Mouse (Mus musculus) liver, embryonic 14.5 days (tissue): ENCODE measurements around the gene Col4a3. TPM values are rescaled to one million over a fixed set of nuclear protein-coding genes. Genes with fewer than 3 reads are reported as not detected.

Experiments
- ATAC-seq: fragments of 200-750 bp; cut with Nextera tagmentation; 2 replicates; pipeline ENCODE4 v1.8.0; 2017; ENCODE audit warnings: moderate number of reproducible peaks, mild to moderate bottlenecking, moderate library complexity; ENCODE audit not compliant: insufficient read depth
- DNase-seq, 3 experiments: peaks; one replicate each; pipeline ENCODE4 v3.0.0-alpha.2; 2012 to 2013; ENCODE audit warnings: low read depth in 3 of 3, low spot score in 3 of 3
- H3K27ac ChIP-seq: fragments of 300-500 bp; sonication (generic); 2 replicates; pipeline ENCODE4 v1.5.1; 2014; ENCODE audit warnings: moderate library complexity, mild to moderate bottlenecking, control low read depth, inconsistent platforms
- H3K27me3 ChIP-seq: fragments of 300-500 bp; sonication (generic); 2 replicates; pipeline ENCODE4 v1.6.1; 2014; ENCODE audit warnings: mild to moderate bottlenecking, low read length, moderate library complexity; ENCODE audit not compliant: control insufficient read depth, insufficient read depth
- H3K36me3 ChIP-seq: fragments of 300-500 bp; sonication (generic); replicated peaks from 2 replicates; pipeline ENCODE4 v1.6.1; 2014; ENCODE audit warnings: low read depth; ENCODE audit not compliant: control insufficient read depth, insufficient read depth
- H3K4me1 ChIP-seq, 2 experiments: fragments of 200-500 bp in 1 of 2; fragments of 300-500 bp in 1 of 2; sonication (generic) in 1 of 2; replicated peaks; 2 replicates each; pipeline ENCODE4 v1.6.1; 2012 to 2014; ENCODE audit warnings: antibody characterized with exemption in 1 of 2, inconsistent platforms in 1 of 2, low read length in 1 of 2; ENCODE audit not compliant: control insufficient read depth in 2 of 2, insufficient read depth in 2 of 2
- H3K4me2 ChIP-seq: fragments of 300-500 bp; sonication (generic); 2 replicates; pipeline ENCODE4 v1.6.1; 2014; ENCODE audit warnings: low read depth, mild to moderate bottlenecking, control low read depth, moderate library complexity
- H3K4me3 ChIP-seq, 2 experiments: fragments of 200-500 bp in 1 of 2; fragments of 300-500 bp in 1 of 2; sonication (generic) in 1 of 2; 2 replicates each; pipeline ENCODE4 v1.5.1; 2012 to 2014; ENCODE audit warnings: low read depth in 2 of 2, low read length in 2 of 2, mild to moderate bottlenecking in 2 of 2, control low read depth in 1 of 2, inconsistent platforms in 1 of 2, moderate library complexity in 1 of 2; ENCODE audit not compliant: insufficient read depth in 1 of 2
- H3K9ac ChIP-seq: fragments of 300-500 bp; sonication (generic); replicated peaks from 2 replicates; pipeline ENCODE4 v1.6.1; 2014; ENCODE audit warnings: mild to moderate bottlenecking, control low read depth, moderate library complexity
- H3K9me3 ChIP-seq: fragments of 300-500 bp; sonication (generic); 2 replicates; pipeline ENCODE4 v1.6.1; 2016; ENCODE audit warnings: low read length, mixed read lengths; ENCODE audit not compliant: control insufficient read depth
- CTCF ChIP-seq: IDR thresholded peaks from 2 replicates; pipeline ENCODE4 v1.5.1; 2016; ENCODE audit warnings: antibody characterized with exemption, low read depth, control low read depth
- EP300 ChIP-seq: IDR thresholded peaks from 2 replicates; pipeline ENCODE4 v1.6.1; 2016; ENCODE audit warnings: antibody characterized with exemption, low read depth
- WGBS: fragments of 180-500 bp; shearing (Covaris S2); extraction: QIAGEN DNeasy Blood & Tissue Kit; methylation state at CpG from one replicate; pipeline ENCODE4 v1.1.7; 2014; ENCODE audit not compliant: insufficient replicate concordance; 5-methylcytosine and 5-hydroxymethylcytosine counted together
- polyA plus RNA-seq, 2 experiments: library from polyadenylated mRNA; depleted of rRNA in 1 of 2; stranded (reverse) in 1 of 2; unstranded in 1 of 2; fragments of >200 nt; fragmentation: Nextera tagmentation in 1 of 2; extraction: Ambion mirVana in 1 of 2; gene quantifications; 2 replicates each; pipeline versions ENCODE4 v1.2.1 to v1.2.3; 2012 to 2014

Col4a3 gene
- polyA plus RNA-seq, 2 experiments, result 0.10 TPM

DNA sequence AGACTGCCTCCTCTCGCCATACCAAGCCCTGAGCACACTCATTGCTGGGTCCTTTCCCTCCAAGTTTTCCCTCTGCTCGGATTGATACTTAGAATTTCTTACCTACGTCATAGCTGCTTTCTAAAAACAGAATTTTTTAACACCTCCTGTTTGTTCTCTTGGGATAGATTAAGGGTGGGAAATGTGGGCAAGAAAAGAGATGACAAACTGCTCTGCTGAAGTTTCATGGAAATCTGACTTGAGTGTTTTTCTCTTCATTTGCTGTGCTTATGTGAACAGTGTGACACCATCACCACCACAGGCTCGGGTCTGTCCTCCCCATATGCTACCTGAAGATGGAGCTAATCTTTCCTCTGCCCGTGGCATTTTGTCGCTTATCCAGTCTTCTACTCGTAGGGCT is 154.8 kb downstream of the Col4a3 start:
- Histone ChIP-seq H3K27ac (no peak overlapping the region), H3K4me3 (no peak overlapping the region), H3K4me1 (no peaks in the 10 kb centered on the region), H3K4me2 (no peak overlapping the region), H3K27me3 (no peaks in the 10 kb centered on the region), H3K9me3 (no peaks in the 10 kb centered on the region), H3K36me3 (peaks cover 31% of the 10 kb centered on the region), H3K9ac (no peak overlapping the region)
- ATAC-seq, result no peak
- WGBS, result 77% methylated on average over 7 of the region's 7 CpGs
- no peak for TF ChIP-seq EP300
- TF ChIP-seq CTCF, result no peak
- no peak for DNase-seq

DNA sequence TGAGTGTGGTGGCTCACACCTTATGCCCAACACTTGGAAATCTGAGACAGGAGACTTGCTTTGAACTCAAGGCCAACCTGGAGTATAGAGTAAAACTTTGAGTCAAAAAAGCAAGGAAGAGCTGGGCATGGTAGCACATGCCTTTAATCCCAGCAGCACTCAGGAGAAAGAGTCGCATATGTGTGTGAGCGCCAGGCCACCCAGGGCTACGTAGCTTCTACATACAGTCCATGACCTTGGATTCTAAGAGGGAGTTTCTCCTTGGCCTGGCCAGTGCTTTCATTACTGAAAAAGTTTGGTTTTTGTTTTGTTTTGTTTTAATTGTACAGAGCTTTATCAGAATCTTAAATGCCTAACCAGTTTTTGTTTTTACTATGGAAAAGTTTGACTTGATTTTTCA is 157.2 kb downstream of the Col4a3 start:
- Histone ChIP-seq H3K27me3 (no peaks in the 10 kb centered on the region), H3K9me3 (no peaks in the 10 kb centered on the region), H3K4me2 (no peak overlapping the region), H3K4me1 (peaks cover 0 to 6% of the 10 kb centered on the region in 2 experiments; a peak in 3 of 4 replicates), H3K4me3 (no peak overlapping the region), H3K27ac (no peak overlapping the region), H3K9ac (no peak overlapping the region), H3K36me3 (peaks cover 26% of the 10 kb centered on the region)
- TF ChIP-seq EP300, result no peak
- no peak for TF ChIP-seq CTCF
- ATAC-seq (no peak), DNase-seq (no peak)
- 94% methylated on average over 3 of the region's 3 CpGs for WGBS

DNA sequence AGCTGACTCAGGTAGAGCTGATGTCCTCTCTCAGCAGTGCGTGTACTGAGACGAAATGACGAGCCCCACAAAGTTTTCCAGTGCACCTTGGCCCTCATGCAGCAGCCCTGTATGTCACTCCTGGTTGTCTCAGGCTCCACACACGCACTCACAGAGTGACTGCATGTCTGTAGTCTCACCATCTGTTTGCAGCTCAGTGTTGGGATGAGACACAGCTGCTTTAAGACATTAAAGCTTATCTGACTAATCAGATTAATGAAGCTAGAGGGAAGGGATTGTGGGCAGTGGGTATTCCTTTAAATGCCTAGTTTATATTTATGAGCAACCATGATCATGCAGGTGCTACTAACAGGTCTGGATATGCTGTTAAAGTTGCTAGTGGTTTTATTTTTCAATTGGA is 159.7 kb downstream of the Col4a3 start:
- no peaks in the 10 kb centered on the region for H3K27me3 ChIP-seq
- DNase-seq (no peak), ATAC-seq (no peak)
- peaks cover 15% of the 10 kb centered on the region for H3K36me3 ChIP-seq
- TF ChIP-seq EP300, result no peak
- no peak for TF ChIP-seq CTCF
- no peak overlapping the region for H3K27ac ChIP-seq
- 75% methylated on average over 4 of the region's 4 CpGs for WGBS
- no peak overlapping the region for H3K4me2 ChIP-seq
- no peak overlapping the region for H3K9ac ChIP-seq
- no peak overlapping the region for H3K4me3 ChIP-seq
- no peaks in the 10 kb centered on the region for H3K9me3 ChIP-seq
- peaks cover 0 to 6% of the 10 kb centered on the region in 2 experiments; a peak in 3 of 4 replicates for H3K4me1 ChIP-seq

DNA sequence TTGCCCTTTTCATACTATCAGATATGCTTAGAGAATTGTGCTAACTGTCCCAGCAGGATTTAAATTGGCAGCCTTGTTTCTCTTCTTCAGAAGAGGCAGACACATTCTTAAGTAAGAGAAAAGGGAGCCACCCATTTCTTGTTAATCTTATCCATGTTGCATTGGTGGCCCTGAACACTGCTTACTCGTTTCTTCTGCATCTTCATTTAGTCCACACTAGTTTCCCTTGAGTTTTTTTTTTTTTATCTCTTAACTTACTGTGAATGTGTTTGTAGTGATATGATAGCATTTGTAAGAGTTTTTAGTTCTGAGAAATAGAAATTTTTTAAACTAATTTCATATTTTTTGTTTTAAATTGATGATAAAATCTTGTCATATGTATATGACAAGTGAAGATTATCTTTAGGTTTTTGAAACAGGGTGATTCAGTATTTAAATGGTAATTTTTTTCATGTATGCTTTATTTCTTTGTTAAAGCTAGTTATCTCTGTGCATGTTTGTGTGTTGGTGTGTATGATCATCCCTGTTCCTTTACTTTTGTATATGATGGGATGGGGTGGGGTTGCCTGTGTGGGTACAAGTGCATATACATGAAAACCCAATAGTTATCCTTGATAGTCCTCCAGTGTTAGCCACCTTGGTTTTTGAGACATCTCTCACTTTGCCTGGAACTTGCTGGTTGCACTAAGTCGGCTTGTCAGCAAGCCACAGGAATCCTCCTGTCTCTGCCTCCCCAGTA is 161.2 kb downstream of the Col4a3 start:
- DNase-seq (peak in 1 of 3 experiments; percentile 36), ATAC-seq (peak; percentile 66; the same call in 1 of the 2 replicates)
- WGBS, result 41% methylated on average over 2 of the region's 2 CpGs
- H3K9ac ChIP-seq, result no peak overlapping the region
- peaks cover 0 to 6% of the 10 kb centered on the region in 2 experiments; a peak in 3 of 4 replicates for H3K4me1 ChIP-seq
- H3K27me3 ChIP-seq, result no peaks in the 10 kb centered on the region
- H3K4me3 ChIP-seq, result no peak overlapping the region
- H3K27ac ChIP-seq, result no peak overlapping the region
- peaks cover 6% of the 10 kb centered on the region for H3K36me3 ChIP-seq
- H3K4me2 ChIP-seq, result no peak overlapping the region
- TF ChIP-seq CTCF (no peak), EP300 (0 out of 2 replicates have a peak, but pooled peaks have one; percentile 33)
- H3K9me3 ChIP-seq, result no peaks in the 10 kb centered on the region

DNA sequence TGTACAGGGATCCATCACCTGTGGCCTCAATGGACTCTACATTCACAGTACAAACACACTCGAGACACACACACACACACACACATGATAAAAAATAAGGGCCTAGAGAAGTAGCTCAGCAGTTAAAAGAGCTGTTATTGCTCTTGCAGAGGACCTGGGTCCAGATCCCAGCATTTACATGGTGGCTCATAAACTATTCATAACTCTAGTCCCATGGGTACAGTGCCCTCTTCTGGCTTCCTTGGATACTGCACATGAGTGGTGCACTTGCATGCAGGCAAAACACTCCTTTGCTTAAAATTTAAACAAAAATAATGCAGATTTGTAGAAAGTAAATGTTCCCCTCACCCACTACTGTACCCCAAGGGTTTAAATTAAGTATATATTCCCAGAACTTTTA is 172.8 kb downstream of the Col4a3 start:
- peaks cover 9% of the 10 kb centered on the region for H3K36me3 ChIP-seq

More for the DNA sequence above, 172.8 kb downstream of the Col4a3 start:
- WGBS, result 76% methylated on average over 1 of the region's 1 CpGs
- TF ChIP-seq EP300 (no peak), CTCF (peak; percentile 72)
- no peaks in the 10 kb centered on the region for H3K9me3 ChIP-seq
- no peaks in the 10 kb centered on the region for H3K27me3 ChIP-seq
- no peak overlapping the region for H3K27ac ChIP-seq
- H3K4me3 ChIP-seq, result no peak overlapping the region
- DNase-seq (peak in 1 of 3 experiments; percentile 19), ATAC-seq (no peak)
- H3K9ac ChIP-seq, result no peak overlapping the region
- no peak overlapping the region for H3K4me2 ChIP-seq
- H3K4me1 ChIP-seq, result no peaks in the 10 kb centered on the region
